Mouse (Mus musculus) c-Kit-negative CD71-positive TER-119-positive erythroid progenitor cells, embryonic 14.5 days (primary cell): ENCODE results near the gene Cd276.

ENCODE experiments used
- DNase-seq: peaks from one replicate; pipeline ENCODE4 v3.0.0-alpha.2; 2013; ENCODE audit warnings: low read depth, low spot score

Gene Cd276

GRCm38 (mm10) chr9:58550928-58551327, 4.3 kb downstream of the Cd276 start:
- DNase-seq: no peak

GRCm38 (mm10) chr9:58549694-58550093, 5.5 kb downstream of the Cd276 start:
- no peak for DNase-seq

- no peak for DNase-seq
Measured at GRCm38 (mm10) chr9:58548897-58549296, 6.3 kb downstream of the Cd276 start.

- no peak for DNase-seq
Measured at GRCm38 (mm10) chr9:58546630-58547360, 8.4 kb downstream of the Cd276 start.

- DNase-seq: no peak
Measured at GRCm38 (mm10) chr9:58545428-58545827, 9.8 kb downstream of the Cd276 start.

GRCm38 (mm10) chr9:58544879-58545324, 10.3 kb downstream of the Cd276 start:
- DNase-seq: no peak

GRCm38 (mm10) chr9:58541895-58542338, 13.3 kb downstream of the Cd276 start:
- no peak for DNase-seq

- peak; percentile 58 for DNase-seq
Measured at GRCm38 (mm10) chr9:58539886-58540285, 15.4 kb downstream of the Cd276 start.

GRCm38 (mm10) chr9:58537774-58538173, 17.5 kb downstream of the Cd276 start:
- no peak for DNase-seq

GRCm38 (mm10) chr9:58535447-58536134, 19.6 kb downstream of the Cd276 start:
- DNase-seq: no peak

- peak; percentile 25 for DNase-seq
Measured at GRCm38 (mm10) chr9:58534766-58535165, 20.5 kb downstream of the Cd276 start.

- no peak for DNase-seq
Measured at GRCm38 (mm10) chr9:58533322-58533721, 21.9 kb downstream of the Cd276 start.

- no peak for DNase-seq
Measured at GRCm38 (mm10) chr9:58532236-58532635, 23.0 kb downstream of the Cd276 start.

GRCm38 (mm10) chr9:58530407-58530806, 24.8 kb downstream of the Cd276 start:
- no peak for DNase-seq

GRCm38 (mm10) chr9:58527841-58528240, 27.4 kb downstream of the Cd276 start:
- no peak for DNase-seq

GRCm38 (mm10) chr9:58525108-58525507, 30.1 kb downstream of the Cd276 start:
- DNase-seq: no peak

GRCm38 (mm10) chr9:58521883-58522423, 33.3 kb downstream of the Cd276 start:
- DNase-seq: no peak

- no peak for DNase-seq
Measured at GRCm38 (mm10) chr9:58520816-58521581, 34.2 kb downstream of the Cd276 start.

GRCm38 (mm10) chr9:58519953-58520352, 35.3 kb downstream of the Cd276 start:
- no peak for DNase-seq

- DNase-seq: no peak
Measured at GRCm38 (mm10) chr9:58517866-58518750, 37.1 kb downstream of the Cd276 start.

GRCm38 (mm10) chr9:58516480-58516879, 38.8 kb downstream of the Cd276 start:
- no peak for DNase-seq
